Mouse (Mus musculus): ENCODE results near the gene Kdm5c.
A peak's percentile ranks its signal among the peaks of the same experiment; 100 is the strongest.
"Not testable (repeated sequence)": the region's sequence is repeated elsewhere in the genome, so short reads cannot be mapped to it uniquely, and the experiment has no call there.

The Kdm5c gene

GRCm38 (mm10) chrX:152284746-152285145, 51.9 kb downstream of the Kdm5c start:
- no peak for ATAC-seq (ENCODE audit: low TSS enrichment)

GRCm38 (mm10) chrX:152287026-152287425, 54.2 kb downstream of the Kdm5c start:
- not testable (repeated sequence) for ATAC-seq (ENCODE audit: low TSS enrichment)

- no peak for ATAC-seq (ENCODE audit: low TSS enrichment)
These were observed 73.4 kb downstream of the Kdm5c start for GRCm38 (mm10) chrX:152306224-152306623.

- no peak for ATAC-seq (ENCODE audit: low TSS enrichment)
These were observed 74.6 kb downstream of the Kdm5c start for GRCm38 (mm10) chrX:152307371-152307770.

- ATAC-seq (ENCODE audit: low TSS enrichment): peak; percentile 78
These were observed 75.1 kb downstream of the Kdm5c start for GRCm38 (mm10) chrX:152307942-152308341.

GRCm38 (mm10) chrX:152320535-152320934, 87.7 kb downstream of the Kdm5c start:
- ATAC-seq (ENCODE audit: low TSS enrichment): no peak

GRCm38 (mm10) chrX:152322776-152323175, 90.0 kb downstream of the Kdm5c start:
- no peak for ATAC-seq (ENCODE audit: low TSS enrichment)

GRCm38 (mm10) chrX:152323584-152323983, 90.8 kb downstream of the Kdm5c start:
- no peak for ATAC-seq (ENCODE audit: low TSS enrichment)

Data from frontal cortex, adult (tissue).